In the genomic region with DNA sequence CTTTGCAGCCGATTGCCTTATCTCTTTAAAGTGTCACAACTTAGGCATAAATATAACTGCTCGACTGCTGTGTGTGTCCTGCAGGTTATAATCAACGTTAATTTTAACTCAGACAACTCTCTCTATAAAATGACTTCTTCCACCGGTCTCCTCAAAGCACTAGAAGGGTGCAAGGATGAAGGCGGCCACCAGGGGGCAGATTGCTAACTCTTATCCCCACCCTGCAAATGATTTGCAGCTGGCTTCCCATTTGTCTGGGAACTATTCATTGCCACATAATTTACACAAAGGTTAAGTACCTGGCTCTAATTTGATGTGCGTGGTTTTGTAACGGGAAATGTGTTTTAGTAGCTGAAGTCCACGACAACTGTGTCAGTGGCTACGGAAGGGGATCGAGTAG, we compare ENCODE assay signal across 9 mouse cellular contexts.
A peak's percentile ranks its signal among the peaks of the same experiment; 100 is the strongest.
DNase-seq lines count a peak whose midpoint lies in the region; ATAC-seq and TF ChIP-seq lines count a peak whose summit lies in the region.
"Had no signal": no experiment of that assay in that cellular context is flagged by ENCODE, and none has a peak within 500 bp of the region (broad histone marks: within the 10 kb centered on the region; RNA-seq: fewer than 3 reads in every experiment).

No protein-coding gene starts in this region.

- peak; percentile 55 for DNase-seq in midbrain, embryonic 10.5 days (ENCODE audit: low spot score)
- peak; percentile 17 to 34 for DNase-seq in adrenal gland, postnatal 4 days (ENCODE audit: low spot score in 2 of 2)
- DNase-seq in forelimb bud, embryonic 11.5 days (ENCODE audit: low read depth, low spot score) = peak; percentile 73
- DNase-seq in kidney, adult 9 months = peak; percentile 84
- DNase-seq in limb, embryonic 14.5 days (ENCODE audit: low spot score) = peak; percentile 78
- DNase-seq in right cerebral cortex, postnatal 10 days (ENCODE audit: low spot score in 2 of 2) = peak; percentile 73 to 82
- DNase-seq in urinary bladder, postnatal 10 days (ENCODE audit: low spot score) = peak; percentile 43

- peaks cover 42% of the 10 kb centered on the region for H3K36me3 ChIP-seq in midbrain, embryonic 10.5 days
- no peaks in the 10 kb centered on the region for H3K36me3 ChIP-seq in midbrain, embryonic 15.5 days (replicated peaks)
- no peaks in the 10 kb centered on the region for H3K36me3 ChIP-seq in limb, embryonic 14.5 days (ENCODE audit: control insufficient read depth, insufficient read depth, low read length)

- H3K27me3 ChIP-seq in midbrain, embryonic 10.5 days (ENCODE audit: low read depth, poor library complexity, severe bottlenecking) = no peaks in the 10 kb centered on the region
- no peaks in the 10 kb centered on the region for H3K27me3 ChIP-seq in midbrain, embryonic 15.5 days (replicated peaks)
- H3K27me3 ChIP-seq in limb, embryonic 14.5 days (ENCODE audit: control insufficient read depth, insufficient read depth, low read length) = no peaks in the 10 kb centered on the region
- H3K27me3 ChIP-seq: heart, embryonic 13.5 days had no signal

- ATAC-seq in midbrain, embryonic 15.5 days (replicated peaks) = no peak
- ATAC-seq in limb, embryonic 14.5 days (ENCODE audit: low FRiP score, low read depth) = no peak

- no peak overlapping the region for H3K4me3 ChIP-seq in midbrain, embryonic 10.5 days
- no peak overlapping the region for H3K4me3 ChIP-seq in midbrain, embryonic 15.5 days
- H3K4me3 ChIP-seq in limb, embryonic 14.5 days (replicated peaks; ENCODE audit: low read length) = no peak overlapping the region
- H3K4me3 ChIP-seq: heart, embryonic 13.5 days had no signal

- 70% methylated on average over 10 of the region's 10 CpGs for WGBS in midbrain, embryonic 10.5 days
- 64% methylated on average over 10 of the region's 10 CpGs for WGBS in midbrain, embryonic 15.5 days
- WGBS in limb, embryonic 14.5 days = 31% methylated on average over 10 of the region's 10 CpGs

- no peaks in the 10 kb centered on the region; the same call in 1 of the 2 replicates for H3K9me3 ChIP-seq in midbrain, embryonic 10.5 days (replicated peaks)
- H3K9me3 ChIP-seq in midbrain, embryonic 15.5 days = no peaks in the 10 kb centered on the region
- no peaks in the 10 kb centered on the region for H3K9me3 ChIP-seq in limb, embryonic 14.5 days (ENCODE audit: control insufficient read depth, low read length)

- H3K27ac ChIP-seq in midbrain, embryonic 10.5 days (replicated peaks) = no peak overlapping the region
- H3K27ac ChIP-seq in midbrain, embryonic 15.5 days = no peak overlapping the region
- no peak overlapping the region for H3K27ac ChIP-seq in limb, embryonic 14.5 days (replicated peaks; ENCODE audit: low read depth, low read length)
- H3K27ac ChIP-seq: heart, embryonic 13.5 days had no signal

- no peak overlapping the region for H3K9ac ChIP-seq in midbrain, embryonic 15.5 days
- H3K9ac ChIP-seq in limb, embryonic 14.5 days (ENCODE audit: low read depth, low read length, severe bottlenecking) = no peak overlapping the region
- H3K9ac ChIP-seq: heart, embryonic 13.5 days had no signal

- no peak for TF ChIP-seq POLR2A in limb, embryonic 14.5 days (IDR thresholded peaks at IDR 0.05; ENCODE audit: borderline replicate concordance, extremely low read depth, insufficient read depth, insufficient read length)

- no peak overlapping the region for H3K4me2 ChIP-seq in midbrain, embryonic 15.5 days
- no peak overlapping the region; the same call in 1 of the 2 replicates for H3K4me2 ChIP-seq in limb, embryonic 14.5 days (replicated peaks; ENCODE audit: low read depth, low read length, severe bottlenecking)
- H3K4me2 ChIP-seq: heart, embryonic 13.5 days had no signal

- no peaks in the 10 kb centered on the region for H3K4me1 ChIP-seq in midbrain, embryonic 10.5 days
- no peaks in the 10 kb centered on the region for H3K4me1 ChIP-seq in midbrain, embryonic 15.5 days
- H3K4me1 ChIP-seq in limb, embryonic 14.5 days (ENCODE audit: control insufficient read depth, insufficient read depth, low read length) = 0 out of 2 replicates have a peak, but pooled peaks cover 7% of the 10 kb centered on the region
- H3K4me1 ChIP-seq: heart, embryonic 13.5 days had no signal

Comparison
In these comparisons a context has a peak if more than half of its experiments do, and no peak if none do; other contexts are left out.
1. DNase-seq: peak in every context shown above with its lines; median percentile 84 in kidney, adult 9 months; 78 in limb, embryonic 14.5 days; 78 in right cerebral cortex, postnatal 10 days; 73 in forelimb bud, embryonic 11.5 days; 55 in midbrain, embryonic 10.5 days; 43 in urinary bladder, postnatal 10 days; 26 in adrenal gland, postnatal 4 days.